Mouse (Mus musculus) lung, postnatal 0 days (tissue): Measurements from ENCODE around the gene Slc36a3.

Source experiments
- CTCF ChIP-seq: IDR thresholded peaks from 2 replicates; pipeline ENCODE4 v1.5.1; 2016; ENCODE audit warnings: antibody characterized with exemption, mild to moderate bottlenecking
- EP300 ChIP-seq: IDR thresholded peaks from 2 replicates; pipeline ENCODE4 v1.6.1; 2016; ENCODE audit warnings: antibody characterized with exemption, mild to moderate bottlenecking, control low read depth

- TF ChIP-seq CTCF (no peak), EP300 (no peak)
Observed at GRCm38 (mm10) chr11:55079180-55079579, 72.3 kb downstream of the Slc36a3 start.
